Mouse (Mus musculus): ENCODE measurements around the gene Mas1. TPM values are rescaled to one million over a fixed set of nuclear protein-coding genes. Genes with fewer than 3 reads are reported as not detected.

The Mas1 gene
- polyA plus RNA-seq, 1 experiment from 2014 or later, result 0.61 TPM

DNA sequence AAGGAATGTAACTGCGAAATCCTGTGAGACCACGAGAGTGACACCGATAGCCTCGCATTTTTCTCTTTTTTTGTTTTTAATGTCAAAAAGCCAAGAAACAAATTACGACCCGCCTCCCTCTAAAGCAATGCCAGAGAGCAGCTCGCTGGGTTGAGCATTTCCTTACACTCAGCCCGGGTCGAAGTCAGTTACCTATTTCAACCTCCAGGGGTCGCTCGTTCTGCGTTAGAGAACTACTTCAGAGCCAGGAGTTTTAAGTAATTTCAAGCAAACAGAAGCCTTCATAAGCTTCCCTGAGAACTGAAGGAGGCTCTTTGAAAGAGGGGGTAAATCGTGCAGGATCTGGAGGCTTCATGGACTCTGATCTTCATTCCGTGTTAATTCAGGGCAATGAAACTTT, 12.2 kb upstream of the Mas1 start:
- no peaks in the 10 kb centered on the region for H3K27me3 ChIP-seq (ENCODE audit: insufficient read depth, low read length)

GRCm38 (mm10) chr17:12875734-12876133, 7.8 kb upstream of the Mas1 start, which contains the start of gene Mrgprh:
Gene Mrgprh, plus strand, starts transcription at chr17:12876034.
- WGBS, result 84% methylated on average over 5 of the region's 5 CpGs
- Histone ChIP-seq H3K9me3 (ENCODE audit: low read length) (no peaks in the 10 kb centered on the region), H3K4me3 (ENCODE audit: low read length) (no peak within 1 kb of the TSS), H3K9ac (replicated peaks; ENCODE audit: low read length) (no peak within 1 kb of the TSS), H3K27me3 (ENCODE audit: insufficient read depth, low read length) (no peaks in the 10 kb centered on the region), H3K36me3 (ENCODE audit: insufficient read depth, low read length) (no peaks in the 10 kb centered on the region), H3K27ac (ENCODE audit: low read length) (no peak within 1 kb of the TSS), H3K4me2 (replicated peaks; ENCODE audit: low read depth, low read length) (no peak within 1 kb of the TSS), H3K4me1 (ENCODE audit: insufficient read depth, low read length) (peaks cover 8% of the 10 kb centered on the region; the same call in 1 of the 2 replicates)
- no peak for ATAC-seq (ENCODE audit: low FRiP score, low TSS enrichment)

More for the DNA sequence above, 12.2 kb upstream of the Mas1 start:
- peak; percentile 77; the same call in 1 of the 2 replicates for ATAC-seq (ENCODE audit: low FRiP score, low TSS enrichment)
- 3% methylated on average over 14 of the region's 14 CpGs for WGBS
- Histone ChIP-seq H3K4me2 (replicated peaks; ENCODE audit: low read depth, low read length) (peak overlapping the region; percentile 44), H3K4me1 (ENCODE audit: insufficient read depth, low read length) (no peaks in the 10 kb centered on the region), H3K9ac (replicated peaks; ENCODE audit: low read length) (peak overlapping the region; percentile 53), H3K36me3 (ENCODE audit: insufficient read depth, low read length) (no peaks in the 10 kb centered on the region), H3K9me3 (ENCODE audit: low read length) (no peaks in the 10 kb centered on the region), H3K27ac (ENCODE audit: low read length) (no peak overlapping the region), H3K4me3 (ENCODE audit: low read length) (peak overlapping the region; percentile 27)

GRCm38 (mm10) chr17:12872275-12873028, 4.5 kb upstream of the Mas1 start:
- 52% methylated on average over 16 of the region's 16 CpGs for WGBS
- ATAC-seq (ENCODE audit: low FRiP score, low TSS enrichment), result no peak
- Histone ChIP-seq H3K4me2 (replicated peaks; ENCODE audit: low read depth, low read length) (no peak overlapping the region), H3K4me3 (ENCODE audit: low read length) (no peak overlapping the region), H3K9ac (replicated peaks; ENCODE audit: low read length) (no peak overlapping the region), H3K36me3 (ENCODE audit: insufficient read depth, low read length) (no peaks in the 10 kb centered on the region), H3K4me1 (ENCODE audit: insufficient read depth, low read length) (peaks cover 8% of the 10 kb centered on the region; the same call in 1 of the 2 replicates), H3K27me3 (ENCODE audit: insufficient read depth, low read length) (no peaks in the 10 kb centered on the region), H3K27ac (ENCODE audit: low read length) (no peak overlapping the region), H3K9me3 (ENCODE audit: low read length) (no peaks in the 10 kb centered on the region)

GRCm38 (mm10) chr17:12868640-12869039, 697 bp upstream of the Mas1 start:
- no peaks in the 10 kb centered on the region for H3K27me3 ChIP-seq (ENCODE audit: insufficient read depth, low read length)
- no peaks in the 10 kb centered on the region for H3K36me3 ChIP-seq (ENCODE audit: insufficient read depth, low read length)
- peaks cover 3% of the 10 kb centered on the region; the same call in 1 of the 2 replicates for H3K4me1 ChIP-seq (ENCODE audit: insufficient read depth, low read length)
- H3K4me2 ChIP-seq (replicated peaks; ENCODE audit: low read depth, low read length), result no peak overlapping the region
- H3K9ac ChIP-seq (replicated peaks; ENCODE audit: low read length), result no peak overlapping the region
- no peak overlapping the region for H3K27ac ChIP-seq (ENCODE audit: low read length)
- WGBS, result 23% methylated on average over 4 of the region's 4 CpGs
- no peak for ATAC-seq (ENCODE audit: low FRiP score, low TSS enrichment)
- no peak overlapping the region for H3K4me3 ChIP-seq (ENCODE audit: low read length)
- H3K9me3 ChIP-seq (ENCODE audit: low read length), result no peaks in the 10 kb centered on the region

- H3K36me3 ChIP-seq (ENCODE audit: insufficient read depth, low read length), result no peaks in the 10 kb centered on the region
- WGBS, result 83% methylated on average over 10 of the region's 10 CpGs
- no peaks in the 10 kb centered on the region for H3K27me3 ChIP-seq (ENCODE audit: insufficient read depth, low read length)
- no peaks in the 10 kb centered on the region for H3K4me1 ChIP-seq (ENCODE audit: insufficient read depth, low read length)
- no peak overlapping the region for H3K9ac ChIP-seq (replicated peaks; ENCODE audit: low read length)
- no peak overlapping the region for H3K4me2 ChIP-seq (replicated peaks; ENCODE audit: low read depth, low read length)
- no peak overlapping the region for H3K27ac ChIP-seq (ENCODE audit: low read length)
- H3K9me3 ChIP-seq (ENCODE audit: low read length), result no peaks in the 10 kb centered on the region
- no peak for ATAC-seq (ENCODE audit: low FRiP score, low TSS enrichment)
- no peak overlapping the region for H3K4me3 ChIP-seq (ENCODE audit: low read length)
Measured at GRCm38 (mm10) chr17:12866853-12867252, 1.1 kb downstream of the Mas1 start.

DNA sequence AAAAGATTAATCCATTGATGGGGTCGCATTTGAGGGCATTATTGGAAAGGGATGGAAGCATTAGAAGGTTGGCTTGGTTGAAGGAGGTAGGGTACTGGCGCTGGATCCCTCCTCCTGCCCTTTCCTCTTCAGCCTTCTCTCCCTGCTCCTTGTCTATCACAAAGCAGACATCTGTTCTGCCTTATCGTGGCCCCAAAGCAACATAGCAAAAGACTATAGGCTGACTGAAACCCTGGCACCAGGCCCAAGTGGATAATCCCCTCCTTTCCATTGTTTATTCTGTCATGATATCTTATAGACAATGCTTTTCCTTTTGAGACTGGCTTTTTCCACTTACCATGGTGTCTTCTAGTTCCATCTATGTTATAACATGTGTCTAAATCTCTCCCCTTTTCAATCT, 2.5 kb downstream of the Mas1 start:
- WGBS, result 82% methylated on average over 3 of the region's 3 CpGs
- no peak for ATAC-seq (ENCODE audit: low FRiP score, low TSS enrichment)
- Histone ChIP-seq H3K36me3 (ENCODE audit: insufficient read depth, low read length) (no peaks in the 10 kb centered on the region), H3K4me2 (replicated peaks; ENCODE audit: low read depth, low read length) (no peak overlapping the region), H3K9me3 (ENCODE audit: low read length) (no peaks in the 10 kb centered on the region), H3K27ac (ENCODE audit: low read length) (no peak overlapping the region), H3K4me3 (ENCODE audit: low read length) (no peak overlapping the region), H3K4me1 (ENCODE audit: insufficient read depth, low read length) (no peaks in the 10 kb centered on the region), H3K9ac (replicated peaks; ENCODE audit: low read length) (no peak overlapping the region), H3K27me3 (ENCODE audit: insufficient read depth, low read length) (no peaks in the 10 kb centered on the region)

GRCm38 (mm10) chr17:12864111-12864510, 3.8 kb downstream of the Mas1 start:
- ATAC-seq (ENCODE audit: low FRiP score, low TSS enrichment), result no peak
- H3K36me3 ChIP-seq (ENCODE audit: insufficient read depth, low read length), result no peaks in the 10 kb centered on the region
- no peak overlapping the region for H3K4me3 ChIP-seq (ENCODE audit: low read length)
- no peak overlapping the region for H3K4me2 ChIP-seq (replicated peaks; ENCODE audit: low read depth, low read length)
- H3K9me3 ChIP-seq (ENCODE audit: low read length), result no peaks in the 10 kb centered on the region
- H3K9ac ChIP-seq (replicated peaks; ENCODE audit: low read length), result no peak overlapping the region
- no peak overlapping the region for H3K27ac ChIP-seq (ENCODE audit: low read length)
- no peaks in the 10 kb centered on the region for H3K4me1 ChIP-seq (ENCODE audit: insufficient read depth, low read length)
- H3K27me3 ChIP-seq (ENCODE audit: insufficient read depth, low read length), result no peaks in the 10 kb centered on the region

DNA sequence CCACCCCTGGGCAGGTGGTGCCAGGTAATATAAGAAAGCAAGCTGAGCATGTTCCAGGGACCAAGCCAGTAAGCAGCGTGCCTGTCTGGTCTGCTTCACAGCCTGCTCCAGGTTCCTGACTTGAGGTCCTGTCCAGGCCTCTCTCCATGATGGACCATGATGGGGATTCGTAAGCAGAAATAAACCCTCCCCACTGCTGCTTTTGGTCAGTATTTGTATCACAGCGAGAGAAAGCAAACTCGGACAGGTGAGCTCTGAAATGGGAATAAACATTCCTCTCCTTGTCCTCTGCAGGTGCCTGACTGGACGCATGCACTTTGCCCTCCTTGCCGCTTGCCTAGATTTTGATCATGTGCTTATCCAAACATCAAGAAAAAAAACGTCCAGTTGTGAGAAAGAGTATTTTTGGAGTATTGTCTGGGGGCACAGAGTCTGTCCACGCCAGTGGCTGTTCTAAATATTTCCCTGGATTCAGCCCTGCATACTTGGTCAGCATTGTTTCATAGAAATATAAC, 8.9 kb downstream of the Mas1 start:
- no peaks in the 10 kb centered on the region for H3K36me3 ChIP-seq (ENCODE audit: insufficient read depth, low read length)
- H3K27ac ChIP-seq (ENCODE audit: low read length), result no peak overlapping the region
- no peaks in the 10 kb centered on the region for H3K4me1 ChIP-seq (ENCODE audit: insufficient read depth, low read length)
- H3K27me3 ChIP-seq (ENCODE audit: insufficient read depth, low read length), result no peaks in the 10 kb centered on the region
- H3K9ac ChIP-seq (replicated peaks; ENCODE audit: low read length), result no peak overlapping the region
- no peaks in the 10 kb centered on the region for H3K9me3 ChIP-seq (ENCODE audit: low read length)
- no peak overlapping the region for H3K4me2 ChIP-seq (replicated peaks; ENCODE audit: low read depth, low read length)
- ATAC-seq (ENCODE audit: low FRiP score, low TSS enrichment), result no peak
- H3K4me3 ChIP-seq (ENCODE audit: low read length), result no peak overlapping the region
- WGBS, result 78% methylated on average over 8 of the region's 8 CpGs

DNA sequence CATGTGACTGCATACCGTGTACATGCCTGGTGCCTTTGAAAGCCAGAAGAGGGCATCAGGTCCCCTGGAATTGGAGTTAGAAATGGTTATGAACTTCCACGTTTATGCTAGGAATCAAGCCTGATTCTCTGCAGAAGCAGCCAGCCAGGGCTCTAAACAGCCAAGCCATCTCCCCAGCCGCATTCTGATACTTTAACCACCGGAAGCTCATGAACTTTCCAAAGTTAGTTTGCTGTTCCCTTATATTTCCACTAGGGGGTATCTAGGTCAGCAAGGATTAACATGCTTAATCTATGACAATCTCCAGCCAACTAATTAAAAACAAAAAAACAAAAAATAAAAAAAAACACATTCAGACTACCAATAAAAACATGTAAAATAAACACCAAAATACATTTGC, 9.9 kb downstream of the Mas1 start:
- Histone ChIP-seq H3K27ac (ENCODE audit: low read length) (no peak overlapping the region), H3K4me2 (replicated peaks; ENCODE audit: low read depth, low read length) (no peak overlapping the region), H3K9ac (replicated peaks; ENCODE audit: low read length) (no peak overlapping the region), H3K4me1 (ENCODE audit: insufficient read depth, low read length) (no peaks in the 10 kb centered on the region), H3K36me3 (ENCODE audit: insufficient read depth, low read length) (no peaks in the 10 kb centered on the region), H3K4me3 (ENCODE audit: low read length) (no peak overlapping the region), H3K9me3 (ENCODE audit: low read length) (no peaks in the 10 kb centered on the region), H3K27me3 (ENCODE audit: insufficient read depth, low read length) (no peaks in the 10 kb centered on the region)
- 41% methylated on average over 4 of the region's 4 CpGs for WGBS
- no peak for ATAC-seq (ENCODE audit: low FRiP score, low TSS enrichment)

DNA sequence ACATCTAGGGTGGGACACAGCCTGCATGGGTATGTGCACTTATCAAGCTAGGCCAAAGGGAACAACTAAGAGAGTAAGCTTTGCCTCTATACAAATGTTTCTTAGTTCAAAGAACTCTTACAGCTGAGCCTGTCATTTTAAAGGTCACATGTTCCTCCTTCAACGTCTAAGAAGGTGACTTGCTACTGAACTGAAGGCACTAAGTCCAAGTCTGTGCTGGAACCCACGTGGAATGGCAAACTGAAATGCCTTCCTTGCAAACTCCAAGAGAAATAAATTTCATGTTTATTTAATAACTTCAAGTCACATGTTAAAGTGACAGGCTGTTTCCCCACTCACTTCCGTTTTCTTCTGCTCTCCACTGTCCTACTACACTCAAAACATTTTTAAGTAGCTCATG, 10.5 kb downstream of the Mas1 start:
- Histone ChIP-seq H3K4me3 (ENCODE audit: low read length) (no peak overlapping the region), H3K9ac (replicated peaks; ENCODE audit: low read length) (no peak overlapping the region), H3K27me3 (ENCODE audit: insufficient read depth, low read length) (no peaks in the 10 kb centered on the region), H3K9me3 (ENCODE audit: low read length) (no peaks in the 10 kb centered on the region), H3K27ac (ENCODE audit: low read length) (no peak overlapping the region), H3K36me3 (ENCODE audit: insufficient read depth, low read length) (no peaks in the 10 kb centered on the region), H3K4me1 (ENCODE audit: insufficient read depth, low read length) (no peaks in the 10 kb centered on the region), H3K4me2 (replicated peaks; ENCODE audit: low read depth, low read length) (no peak overlapping the region)
- 43% methylated on average over 3 of the region's 3 CpGs for WGBS
- ATAC-seq (ENCODE audit: low FRiP score, low TSS enrichment), result no peak
